Mouse (Mus musculus): ENCODE data around the gene Ccr7. TPM values are rescaled to one million over a fixed set of nuclear protein-coding genes. Genes with fewer than 3 reads are reported as not detected.

Ccr7 gene
- total and polyA plus RNA-seq, 3 experiments = 0.04 to 0.06 TPM; not detected in 1

GRCm38 (mm10) chr11:99120524-99121217, 34.2 kb downstream of the Ccr7 start:
- Histone ChIP-seq H3K79me2 (ENCODE audit: control insufficient read depth, insufficient read depth, low read length, poor library complexity) (no peaks in the 10 kb centered on the region), H3K9ac (ENCODE audit: control insufficient read depth, low read depth, low read length, poor library complexity, severe bottlenecking) (no peak overlapping the region), H3K27ac (ENCODE audit: control insufficient read depth, low read depth, low read length) (no peak overlapping the region)

GRCm38 (mm10) chr11:99118963-99119362, 35.9 kb downstream of the Ccr7 start:
- no peak for DNase-seq (ENCODE audit: low read depth, low spot score)
- H3K27ac ChIP-seq (ENCODE audit: control insufficient read depth, low read depth, low read length) = no peak overlapping the region

More at GRCm38 (mm10) chr11:99120524-99121217, 34.2 kb downstream of the Ccr7 start:
- H3K27me3 ChIP-seq (ENCODE audit: control insufficient read depth in 1 of 2, insufficient read depth in 2 of 2, low read length in 2 of 2) = no peaks in the 10 kb centered on the region
- DNase-seq (ENCODE audit: low read depth, low spot score) = no peak
- TF ChIP-seq MYB (IDR thresholded peaks at IDR 0.05; ENCODE audit: low read depth, low read length) = no peak
- TF ChIP-seq MAX (IDR thresholded peaks at IDR 0.05; ENCODE audit: low read length) = no peak
- TF ChIP-seq ZKSCAN1 (IDR thresholded peaks at IDR 0.05; ENCODE audit: low read depth, low read length) = no peak
- TF ChIP-seq NRF1 (IDR thresholded peaks at IDR 0.05; ENCODE audit: insufficient read depth, low read depth, low read length, poor library complexity, severe bottlenecking) = no peak
- TF ChIP-seq POLR2AphosphoS5 (IDR thresholded peaks at IDR 0.05; ENCODE audit: borderline replicate concordance, low read depth, low read length) = no peak
- no peak for TF ChIP-seq EP300 (IDR thresholded peaks at IDR 0.05; ENCODE audit: low read depth in 1 of 2, low read length in 2 of 2)
- TF ChIP-seq ELF1 (IDR thresholded peaks at IDR 0.05; ENCODE audit: low read depth, low read length) = no peak
- TF ChIP-seq TBP (IDR thresholded peaks at IDR 0.05; ENCODE audit: low read depth, low read length) = no peak
- TF ChIP-seq USF1 (IDR thresholded peaks at IDR 0.05; ENCODE audit: low read depth, low read length) = no peak
- TF ChIP-seq POLR2A (IDR thresholded peaks at IDR 0.05; ENCODE audit: control insufficient read depth in 1 of 2, insufficient read depth in 1 of 2, low read depth in 1 of 2, low read length in 2 of 2, poor library complexity in 1 of 2) = no peak
- TF ChIP-seq CTCF (IDR thresholded peaks at IDR 0.05 in 2 of 3, conservative IDR thresholded peaks at IDR 0.05 in 1 of 3; ENCODE audit: control insufficient read depth in 1 of 3, insufficient read depth in 1 of 3, low read depth in 2 of 3, low read length in 3 of 3, poor library complexity in 1 of 3, severe bottlenecking in 1 of 3) = no peak
- TF ChIP-seq ZC3H11A (IDR thresholded peaks at IDR 0.05; ENCODE audit: low read depth, low read length) = no peak
- TF ChIP-seq CHD1 (IDR thresholded peaks at IDR 0.05; ENCODE audit: low read depth, low read length) = no peak
- no peak for TF ChIP-seq ETS1 (IDR thresholded peaks at IDR 0.05; ENCODE audit: low read depth, low read length)
- no peak for TF ChIP-seq MYC (IDR thresholded peaks at IDR 0.05; ENCODE audit: low read depth, low read length)
- TF ChIP-seq BHLHE40 (IDR thresholded peaks at IDR 0.05; ENCODE audit: borderline replicate concordance, low read depth, low read length) = no peak
- 0 out of 4 replicates have a peak, but pooled peaks cover 0 to 6% of the 10 kb centered on the region in 2 experiments for H3K4me1 ChIP-seq (ENCODE audit: control insufficient read depth in 1 of 2, insufficient read depth in 2 of 2, low read length in 2 of 2)
- H3K36me3 ChIP-seq (ENCODE audit: control insufficient read depth in 1 of 2, insufficient read depth in 2 of 2, low read length in 2 of 2) = no peaks in the 10 kb centered on the region
- no peaks in the 10 kb centered on the region for H3K9me3 ChIP-seq (replicated peaks; ENCODE audit: insufficient read depth, low read length)
- H3K4me3 ChIP-seq (ENCODE audit: control insufficient read depth in 1 of 2, insufficient read depth in 1 of 2, low read depth in 2 of 2, low read length in 2 of 2) = no peak overlapping the region

More at GRCm38 (mm10) chr11:99118963-99119362, 35.9 kb downstream of the Ccr7 start:
- Histone ChIP-seq H3K4me3 (ENCODE audit: control insufficient read depth in 1 of 2, insufficient read depth in 1 of 2, low read depth in 2 of 2, low read length in 2 of 2) (no peak overlapping the region), H3K4me1 (ENCODE audit: control insufficient read depth in 1 of 2, insufficient read depth in 2 of 2, low read length in 2 of 2) (no peaks in the 10 kb centered on the region), H3K36me3 (ENCODE audit: control insufficient read depth in 1 of 2, insufficient read depth in 2 of 2, low read length in 2 of 2) (no peaks in the 10 kb centered on the region), H3K27me3 (ENCODE audit: control insufficient read depth in 1 of 2, insufficient read depth in 2 of 2, low read length in 2 of 2) (no peaks in the 10 kb centered on the region), H3K9ac (ENCODE audit: control insufficient read depth, low read depth, low read length, poor library complexity, severe bottlenecking) (no peak overlapping the region), H3K9me3 (replicated peaks; ENCODE audit: insufficient read depth, low read length) (no peaks in the 10 kb centered on the region), H3K79me2 (ENCODE audit: control insufficient read depth, insufficient read depth, low read length, poor library complexity) (no peaks in the 10 kb centered on the region)
- TF ChIP-seq EP300 (IDR thresholded peaks at IDR 0.05; ENCODE audit: low read depth in 1 of 2, low read length in 2 of 2) (no peak), SMC3 (IDR thresholded peaks at IDR 0.05; ENCODE audit: low read depth, low read length) (no peak), SIN3A (IDR thresholded peaks at IDR 0.05; ENCODE audit: low read length) (no peak), TBP (IDR thresholded peaks at IDR 0.05; ENCODE audit: low read depth, low read length) (no peak), ETS1 (IDR thresholded peaks at IDR 0.05; ENCODE audit: low read depth, low read length) (no peak), CHD2 (IDR thresholded peaks at IDR 0.05; ENCODE audit: low read length) (no peak), RCOR1 (IDR thresholded peaks at IDR 0.05; ENCODE audit: low read depth, low read length) (no peak), MXI1 (IDR thresholded peaks at IDR 0.05; ENCODE audit: low read depth, low read length) (no peak), GABPA (IDR thresholded peaks at IDR 0.05; ENCODE audit: low read depth, low read length) (no peak), TAL1 (IDR thresholded peaks at IDR 0.05; ENCODE audit: low read length) (no peak), MYB (IDR thresholded peaks at IDR 0.05; ENCODE audit: low read depth, low read length) (no peak), ZC3H11A (IDR thresholded peaks at IDR 0.05; ENCODE audit: low read depth, low read length) (no peak), POLR2A (IDR thresholded peaks at IDR 0.05; ENCODE audit: control insufficient read depth in 1 of 2, insufficient read depth in 1 of 2, low read depth in 1 of 2, low read length in 2 of 2, poor library complexity in 1 of 2) (no peak), KAT2A (conservative IDR thresholded peaks at IDR 0.05; ENCODE audit: low read depth, low read length) (no peak), BHLHE40 (IDR thresholded peaks at IDR 0.05; ENCODE audit: borderline replicate concordance, low read depth, low read length) (no peak), MYC (IDR thresholded peaks at IDR 0.05; ENCODE audit: low read depth, low read length) (no peak)

Data from MEL (cell line).